Mouse (Mus musculus): ENCODE measurements around the gene Hist1h1d. TPM values are rescaled to one million over a fixed set of nuclear protein-coding genes. Genes with fewer than 3 reads are reported as not detected.
"Not testable (repeated sequence)": the region's sequence is repeated elsewhere in the genome, so short reads cannot be mapped to it uniquely, and the experiment has no call there.

Hist1h1d gene
- polyA plus RNA-seq, 1 experiment from 2014 or later = 0.22 TPM

DNA sequence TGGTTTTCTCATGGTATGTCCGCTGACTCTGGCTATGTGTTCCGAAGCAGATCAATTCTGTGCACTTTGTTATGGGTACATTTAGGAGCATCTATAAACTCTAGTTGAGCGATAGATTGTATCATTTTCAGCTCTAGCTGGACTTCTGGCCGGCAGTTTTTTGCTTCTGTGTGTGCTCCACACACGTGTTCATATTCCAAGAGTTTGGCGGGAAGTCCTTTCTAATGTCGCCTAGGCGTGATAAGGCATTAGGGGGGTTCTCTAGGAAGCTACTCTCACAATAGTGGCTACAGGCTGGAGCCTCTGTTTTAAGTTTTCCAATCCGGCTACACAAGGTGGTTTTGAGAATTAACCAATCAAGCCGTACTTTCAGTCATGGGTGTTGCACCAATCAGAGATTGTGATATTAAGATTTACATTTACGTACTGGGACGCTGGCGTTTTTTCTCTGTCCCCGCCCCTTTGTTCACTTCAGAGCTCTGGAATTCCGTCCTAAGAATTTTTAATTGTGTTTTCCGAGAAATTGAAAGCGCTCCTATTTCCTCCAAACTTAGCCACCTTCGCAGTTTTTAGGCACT lies 2.9 kb downstream of the Hist1h1d start:
- WGBS = under 1% methylated on average over 18 of the region's 18 CpGs
- Histone ChIP-seq H3K4me3 (replicated peaks; ENCODE audit: low read depth, low read length) (peak overlapping the region; percentile 44), H3K4me1 (replicated peaks; ENCODE audit: insufficient read depth, low read length) (no peaks in the 10 kb centered on the region), H3K27ac (peak overlapping the region; percentile 98), H3K9me3 (replicated peaks; ENCODE audit: low read length) (no peaks in the 10 kb centered on the region), H3K9ac (ENCODE audit: low read depth, low read length) (peak overlapping the region; percentile 88), H3K4me2 (ENCODE audit: low read length) (peak overlapping the region; percentile 95), H3K36me3 (ENCODE audit: insufficient read depth, low read length) (no peaks in the 10 kb centered on the region), H3K27me3 (ENCODE audit: insufficient read depth, low read length) (no peaks in the 10 kb centered on the region)
- no peak for TF ChIP-seq CTCF (IDR thresholded peaks at IDR 0.05; ENCODE audit: low read depth)
- DNase-seq (ENCODE audit: low spot score) (peak; percentile 99), ATAC-seq (replicated peaks; ENCODE audit: low FRiP score, low read depth) (peak; percentile 71)

DNA sequence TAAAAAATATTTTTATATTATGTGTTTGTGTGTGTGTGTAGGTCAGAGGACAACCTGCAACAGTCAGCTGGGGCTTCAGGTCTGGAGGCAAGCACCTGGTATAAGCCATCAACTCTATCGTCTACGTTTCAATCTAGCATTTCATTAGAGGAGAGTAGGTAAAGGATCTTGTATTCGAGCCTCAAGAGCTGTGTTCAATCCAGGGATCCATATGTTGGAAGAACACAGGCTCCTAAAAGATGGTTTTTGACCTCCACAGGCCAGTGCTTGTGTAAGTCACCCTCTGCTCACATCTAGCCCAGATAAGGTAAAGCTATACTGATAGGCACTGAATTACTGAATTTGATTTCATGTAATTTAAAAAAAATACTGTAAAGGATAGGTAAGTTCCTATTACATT lies 3.8 kb downstream of the Hist1h1d start:
- no peak overlapping the region for H3K9ac ChIP-seq (ENCODE audit: low read depth, low read length)
- no peak for ATAC-seq (replicated peaks; ENCODE audit: low FRiP score, low read depth)
- no peak overlapping the region for H3K27ac ChIP-seq
- no peak overlapping the region for H3K4me3 ChIP-seq (replicated peaks; ENCODE audit: low read depth, low read length)
- 62% methylated on average over 3 of the region's 3 CpGs for WGBS
- no peaks in the 10 kb centered on the region for H3K36me3 ChIP-seq (ENCODE audit: insufficient read depth, low read length)
- H3K9me3 ChIP-seq (replicated peaks; ENCODE audit: low read length) = no peaks in the 10 kb centered on the region
- H3K4me1 ChIP-seq (replicated peaks; ENCODE audit: insufficient read depth, low read length) = no peaks in the 10 kb centered on the region
- DNase-seq (ENCODE audit: low spot score) = no peak
- peak overlapping the region; percentile 95 for H3K4me2 ChIP-seq (ENCODE audit: low read length)
- TF ChIP-seq CTCF (IDR thresholded peaks at IDR 0.05; ENCODE audit: low read depth) = no peak
- H3K27me3 ChIP-seq (ENCODE audit: insufficient read depth, low read length) = no peaks in the 10 kb centered on the region

DNA sequence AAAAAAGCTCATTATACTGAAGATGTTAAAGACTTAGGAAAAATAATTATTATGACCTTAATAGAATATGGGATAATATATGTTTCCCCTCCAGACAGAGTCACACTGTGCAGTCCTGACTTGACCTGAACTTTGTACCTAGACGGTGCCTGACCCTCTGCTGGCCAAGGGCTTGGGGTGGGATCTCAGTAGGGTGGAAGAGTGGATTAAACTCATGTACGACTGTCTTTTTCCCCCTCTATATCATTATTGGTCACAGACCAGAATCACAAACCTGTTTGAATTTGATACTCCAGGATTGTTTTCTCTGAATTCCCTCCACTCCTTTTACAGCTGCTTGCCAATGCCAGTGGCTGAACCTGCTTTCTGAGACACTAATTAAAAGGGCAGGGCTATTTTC lies 7.6 kb downstream of the Hist1h1d start:
- H3K9me3 ChIP-seq (replicated peaks; ENCODE audit: low read length); DNase-seq (ENCODE audit: low spot score); H3K27ac ChIP-seq; H3K9ac ChIP-seq (ENCODE audit: low read depth, low read length); H3K36me3 ChIP-seq (ENCODE audit: insufficient read depth, low read length); ATAC-seq (replicated peaks; ENCODE audit: low FRiP score, low read depth); H3K4me3 ChIP-seq (replicated peaks; ENCODE audit: low read depth, low read length); H3K27me3 ChIP-seq (ENCODE audit: insufficient read depth, low read length); H3K4me1 ChIP-seq (replicated peaks; ENCODE audit: insufficient read depth, low read length): not testable (repeated sequence)
- 0 out of 2 replicates have a peak overlapping the region, but pooled peaks have one; percentile 13 for H3K4me2 ChIP-seq (ENCODE audit: low read length)
- WGBS = 9% methylated on average over 2 of the region's 2 CpGs

DNA sequence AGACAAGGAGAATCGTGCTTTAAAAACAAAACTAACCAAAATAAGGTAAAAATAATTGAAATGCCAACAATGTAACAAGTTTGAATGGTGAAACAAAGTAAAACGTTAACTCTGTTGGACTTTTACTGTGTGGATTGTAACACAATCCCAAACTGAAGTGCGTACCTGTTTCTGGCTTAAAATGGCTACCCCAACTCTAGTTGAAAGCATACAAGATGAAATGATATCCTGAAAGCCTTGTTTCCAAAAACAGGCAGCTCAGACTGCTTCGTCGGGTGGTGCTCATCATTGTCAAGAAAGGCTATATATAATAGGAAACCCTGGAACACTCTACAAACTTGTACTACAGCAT lies 8.4 kb downstream of the Hist1h1d start:
- Histone ChIP-seq H3K27ac (peak overlapping the region; percentile 96), H3K9ac (ENCODE audit: low read depth, low read length) (peak overlapping the region; percentile 61; the same call in 1 of the 2 replicates), H3K4me3 (replicated peaks; ENCODE audit: low read depth, low read length) (peak overlapping the region; percentile 25), H3K4me2 (ENCODE audit: low read length) (peak overlapping the region; percentile 76)
- DNase-seq (ENCODE audit: low spot score); H3K4me1 ChIP-seq (replicated peaks; ENCODE audit: insufficient read depth, low read length); H3K36me3 ChIP-seq (ENCODE audit: insufficient read depth, low read length); ATAC-seq (replicated peaks; ENCODE audit: low FRiP score, low read depth); H3K9me3 ChIP-seq (replicated peaks; ENCODE audit: low read length); H3K27me3 ChIP-seq (ENCODE audit: insufficient read depth, low read length): not testable (repeated sequence)
- 0% methylated on average over 2 of the region's 5 CpGs for WGBS

DNA sequence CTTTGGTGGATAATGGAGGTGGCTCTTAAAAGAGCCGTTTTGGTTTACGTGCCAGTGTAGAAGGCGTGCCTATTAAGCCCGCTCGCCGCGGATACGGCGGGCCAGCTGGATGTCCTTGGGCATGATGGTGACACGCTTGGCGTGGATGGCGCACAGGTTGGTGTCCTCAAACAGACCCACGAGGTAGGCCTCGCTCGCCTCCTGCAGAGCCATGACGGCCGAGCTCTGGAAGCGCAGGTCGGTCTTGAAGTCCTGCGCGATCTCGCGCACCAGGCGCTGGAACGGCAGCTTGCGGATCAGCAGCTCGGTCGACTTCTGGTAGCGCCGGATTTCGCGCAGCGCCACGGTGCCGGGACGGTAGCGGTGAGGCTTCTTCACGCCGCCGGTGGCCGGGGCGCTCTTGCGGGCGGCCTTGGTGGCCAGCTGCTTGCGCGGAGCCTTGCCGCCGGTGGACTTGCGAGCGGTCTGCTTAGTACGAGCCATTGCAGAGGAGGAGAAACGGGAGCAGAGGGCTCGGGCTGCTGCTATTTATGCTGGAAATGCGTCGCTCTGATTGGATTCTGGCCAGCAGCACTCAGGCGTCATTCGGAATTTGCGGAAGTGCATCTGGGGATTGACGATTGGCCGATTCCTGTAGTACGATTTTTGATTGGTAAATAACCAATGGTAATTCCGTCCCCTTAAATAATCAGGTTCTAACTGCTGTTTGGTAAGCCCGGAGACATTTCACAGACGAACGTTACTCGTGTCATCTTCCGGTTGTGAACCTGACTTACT lies 9.0 kb downstream of the Hist1h1d start, which contains the start of gene Hist1h3e:
Gene Hist1h3e (minus strand): TSS at position 487 of the 777 bp plus-strand sequence.
- not testable (repeated sequence) for H3K9me3 ChIP-seq (replicated peaks; ENCODE audit: low read length); H3K4me1 ChIP-seq (replicated peaks; ENCODE audit: insufficient read depth, low read length); H3K27me3 ChIP-seq (ENCODE audit: insufficient read depth, low read length); H3K36me3 ChIP-seq (ENCODE audit: insufficient read depth, low read length)
- H3K9ac ChIP-seq (ENCODE audit: low read depth, low read length) = peak within 1 kb of the TSS; percentile 61
- ATAC-seq (replicated peaks; ENCODE audit: low FRiP score, low read depth) (peak; percentile 91), DNase-seq (ENCODE audit: low spot score) (peak; percentile 99)
- H3K4me2 ChIP-seq (ENCODE audit: low read length) = peak within 1 kb of the TSS; percentile 76
- peak within 1 kb of the TSS; percentile 25 for H3K4me3 ChIP-seq (replicated peaks; ENCODE audit: low read depth, low read length)
- under 1% methylated on average over 42 of the region's 67 CpGs for WGBS
- H3K27ac ChIP-seq = peak within 1 kb of the TSS; percentile 96

DNA sequence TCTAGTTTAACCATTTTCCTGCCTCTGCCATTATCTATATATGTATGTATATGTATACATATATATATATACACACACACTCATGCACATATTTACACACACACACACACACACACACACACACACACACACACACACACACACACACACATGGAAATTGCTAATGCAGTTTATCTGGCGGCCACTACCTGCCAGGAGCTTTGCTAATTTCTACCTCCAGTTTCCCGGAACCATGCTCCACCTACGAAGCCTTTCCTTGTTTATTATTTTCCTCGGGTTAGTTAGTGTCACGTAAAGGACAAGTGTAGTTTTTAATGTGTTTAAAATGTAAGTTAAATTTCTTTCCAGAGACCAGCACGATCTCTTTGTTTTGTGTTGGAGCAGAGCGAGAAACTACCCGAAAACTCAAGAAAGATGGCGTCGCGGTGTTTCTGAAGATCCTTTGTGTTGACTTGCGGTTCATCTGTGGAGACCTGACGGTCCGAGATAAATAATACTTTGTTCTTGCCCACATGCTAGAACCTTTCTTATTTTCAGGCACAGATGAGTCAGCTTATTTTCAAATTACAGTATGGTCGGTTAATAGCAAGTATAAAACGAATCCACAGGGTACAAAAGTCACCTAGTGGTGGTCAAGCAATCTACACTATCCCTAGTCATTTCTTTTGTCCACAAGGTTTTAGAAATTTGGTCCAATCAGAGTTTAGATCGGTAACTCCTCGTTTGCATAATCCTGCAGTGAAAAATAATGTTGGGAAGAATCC lies 9.8 kb downstream of the Hist1h1d start:
- H3K4me2 ChIP-seq (ENCODE audit: low read length) = peak overlapping the region; percentile 76
- H3K4me3 ChIP-seq (replicated peaks; ENCODE audit: low read depth, low read length) = peak overlapping the region; percentile 25
- 3% methylated on average over 18 of the region's 18 CpGs for WGBS
- no peaks in the 10 kb centered on the region for H3K9me3 ChIP-seq (replicated peaks; ENCODE audit: low read length)
- H3K27me3 ChIP-seq (ENCODE audit: insufficient read depth, low read length) = no peaks in the 10 kb centered on the region
- H3K36me3 ChIP-seq (ENCODE audit: insufficient read depth, low read length) = no peaks in the 10 kb centered on the region
- ATAC-seq (replicated peaks; ENCODE audit: low FRiP score, low read depth) = peak; percentile 58
- H3K27ac ChIP-seq = peak overlapping the region; percentile 96
- H3K4me1 ChIP-seq (replicated peaks; ENCODE audit: insufficient read depth, low read length) = no peaks in the 10 kb centered on the region
- H3K9ac ChIP-seq (ENCODE audit: low read depth, low read length) = peak overlapping the region; percentile 57
- DNase-seq (ENCODE audit: low spot score) = peak; percentile 98
- peak; percentile 71 for TF ChIP-seq CTCF (IDR thresholded peaks at IDR 0.05; ENCODE audit: low read depth)
